Mouse (Mus musculus) G1E (cell line): ENCODE results near the gene Nisch.

Experiments used
- CTCF ChIP-seq: IDR thresholded peaks from 2 replicates; pipeline ENCODE4 v1.5.1; 2012; ENCODE audit warnings: low read depth, low read length, inconsistent platforms, mixed read lengths
- POLR2AphosphoS5 ChIP-seq: IDR thresholded peaks from 2 replicates; pipeline ENCODE4 v1.6.1; 2012; ENCODE audit warnings: low read depth, low read length, inconsistent platforms; ENCODE audit not compliant: insufficient replicate concordance
- TAL1 ChIP-seq: conservative IDR thresholded peaks from 2 replicates; pipeline ENCODE4 v1.6.1; 2012; ENCODE audit warnings: low read depth, low read length, inconsistent platforms, mixed read lengths

DNA sequence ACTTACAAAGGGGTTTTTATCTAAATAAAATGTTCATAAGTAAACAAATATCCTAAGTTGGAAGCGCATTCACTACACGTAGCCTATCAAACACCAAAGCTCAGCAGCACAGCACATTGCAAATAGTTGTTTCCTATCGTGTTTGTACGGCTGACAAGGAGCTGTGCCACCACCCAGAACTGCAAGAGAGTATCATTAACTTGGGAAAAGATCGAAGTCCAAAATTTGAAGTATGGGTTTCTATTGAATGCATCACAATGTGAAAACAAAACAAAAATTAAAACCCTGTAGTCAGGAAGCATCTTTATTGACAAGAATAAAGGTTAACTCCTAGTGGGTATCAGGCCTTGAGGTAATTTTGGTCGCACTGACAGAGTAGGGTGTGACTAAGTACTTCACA is 31.6 kb upstream of the Nisch start:
- TF ChIP-seq CTCF: no peak
- TF ChIP-seq TAL1: no peak
- no peak for TF ChIP-seq POLR2AphosphoS5
